Mouse (Mus musculus): ENCODE results near the gene Hint1.

DNA sequence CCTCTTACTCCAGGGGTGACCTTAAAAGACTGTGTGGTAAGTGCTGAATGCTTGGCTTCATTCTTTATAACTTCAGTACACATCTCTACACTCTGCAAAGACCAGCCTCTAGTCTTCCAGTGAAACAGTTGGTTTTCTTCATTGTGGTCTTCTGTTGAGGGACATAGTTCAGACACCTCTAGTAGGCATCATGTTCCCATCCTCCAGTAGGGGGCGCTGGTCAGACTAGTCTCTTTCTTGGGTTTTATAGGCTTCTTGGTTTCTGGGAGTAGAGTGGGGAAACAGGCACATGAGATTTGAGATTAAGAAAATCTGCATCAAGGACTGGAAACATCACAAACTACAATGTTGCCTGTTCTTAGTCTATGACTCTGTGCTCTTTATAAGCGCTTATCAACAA is 31.6 kb upstream of the Hint1 start:
- TF ChIP-seq POLR2A (IDR thresholded peaks at IDR 0.05; ENCODE audit: borderline replicate concordance, low read depth, low read length) = no peak
- no peak for TF ChIP-seq CTCF (IDR thresholded peaks at IDR 0.05; ENCODE audit: low read depth, low read length)

All from bone marrow macrophage, adult 2 months (primary cell).